Mouse (Mus musculus): Measurements from ENCODE around the gene Tmtc2.

DNA sequence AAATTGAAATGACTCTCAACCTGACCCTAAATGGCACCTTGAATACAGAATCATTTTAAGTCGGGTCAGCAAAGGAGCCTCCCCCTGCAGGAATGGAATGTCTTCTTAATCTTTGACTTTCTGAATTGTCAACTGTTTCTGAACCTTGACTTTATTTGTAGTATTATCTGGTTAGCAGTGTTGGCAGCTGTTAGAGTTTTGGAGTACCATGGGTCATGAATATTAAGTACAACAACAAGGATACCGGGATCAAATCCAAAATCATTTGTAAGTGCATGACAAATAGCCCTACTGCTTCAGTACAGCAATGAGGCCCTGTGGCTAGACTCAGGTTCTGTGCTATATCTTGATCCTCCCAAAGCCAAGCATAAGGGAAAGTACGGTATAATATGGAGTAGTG, 170.3 kb downstream of the Tmtc2 start:
- TF ChIP-seq CTCF (IDR thresholded peaks at IDR 0.05) (no peak), EP300 (IDR thresholded peaks at IDR 0.05) (no peak)

Measured in lung, postnatal 0 days (tissue).